Mouse (Mus musculus) liver, postnatal 0 days (tissue): ENCODE results near the gene Sema3f. TPM values are rescaled to one million over a fixed set of nuclear protein-coding genes. Genes with fewer than 3 reads are reported as not detected.

Experiments
- ATAC-seq: fragments of 200-750 bp; cut with Nextera tagmentation; 2 replicates; pipeline ENCODE4 v1.8.0; 2017; ENCODE audit warnings: mild to moderate bottlenecking, moderate library complexity
- DNase-seq: peaks from one replicate; pipeline ENCODE4 v3.0.0-alpha.2; 2016
- H3K27ac ChIP-seq: fragments of 300-500 bp; sonication (generic); 2 replicates; pipeline ENCODE4 v1.5.1; 2014; ENCODE audit warnings: antibody characterized with exemption, moderate library complexity, mild to moderate bottlenecking, low read depth
- H3K27me3 ChIP-seq: fragments of 300-500 bp; sonication (generic); 2 replicates; pipeline ENCODE4 v1.6.1; 2014; ENCODE audit warnings: low read length, control low read depth, mixed read lengths; ENCODE audit not compliant: insufficient read depth
- H3K36me3 ChIP-seq: fragments of 300-500 bp; sonication (generic); replicated peaks from 2 replicates; pipeline ENCODE4 v1.6.1; 2014; ENCODE audit warnings: mild to moderate bottlenecking, control low read depth, low read length, moderate library complexity, mixed read lengths; ENCODE audit not compliant: insufficient read depth
- H3K4me1 ChIP-seq: fragments of 300-500 bp; sonication (generic); 2 replicates; pipeline ENCODE4 v1.6.1; 2014; ENCODE audit warnings: antibody characterized with exemption, mild to moderate bottlenecking, control low read depth; ENCODE audit not compliant: insufficient read depth
- H3K4me2 ChIP-seq: fragments of 300-500 bp; sonication (generic); 2 replicates; pipeline ENCODE4 v1.6.1; 2014; ENCODE audit warnings: low read depth, mild to moderate bottlenecking, low read length, moderate library complexity, mixed read lengths
- H3K4me3 ChIP-seq: fragments of 300-500 bp; sonication (generic); 2 replicates; pipeline ENCODE4 v1.5.1; 2014; ENCODE audit warnings: low read depth, low read length
- H3K9ac ChIP-seq: fragments of 300-500 bp; sonication (generic); replicated peaks from 2 replicates; pipeline ENCODE4 v1.6.1; 2014; ENCODE audit warnings: mild to moderate bottlenecking, moderate library complexity
- H3K9me3 ChIP-seq: fragments of 300-500 bp; sonication (generic); 2 replicates; pipeline ENCODE4 v1.6.1; 2016; ENCODE audit warnings: mild to moderate bottlenecking, control low read depth, low read length, mixed read lengths
- CTCF ChIP-seq: sonication (generic); IDR thresholded peaks from 2 replicates; pipeline ENCODE4 v1.5.1; 2016; ENCODE audit warnings: antibody characterized with exemption, low read depth
- EP300 ChIP-seq: IDR thresholded peaks from 2 replicates; pipeline ENCODE4 v1.6.1; 2016; ENCODE audit warnings: antibody characterized with exemption, low read depth, mild to moderate bottlenecking
- WGBS: fragments of 180-500 bp; shearing (Covaris S2); extraction: QIAGEN DNeasy Blood & Tissue Kit; methylation state at CpG from one replicate; pipeline ENCODE4 v1.1.7; 2014; ENCODE audit not compliant: insufficient replicate concordance; 5-methylcytosine and 5-hydroxymethylcytosine counted together
- polyA plus RNA-seq: library from polyadenylated mRNA; unstranded; fragments of >200 nt; fragmentation: Nextera tagmentation; extraction: Ambion mirVana; gene quantifications from 2 replicates; pipeline ENCODE4 v1.2.1, GENCODE M21; 2015

Sema3f gene
- polyA plus RNA-seq, 1 experiment from 2014 or later = 0.76 TPM

DNA sequence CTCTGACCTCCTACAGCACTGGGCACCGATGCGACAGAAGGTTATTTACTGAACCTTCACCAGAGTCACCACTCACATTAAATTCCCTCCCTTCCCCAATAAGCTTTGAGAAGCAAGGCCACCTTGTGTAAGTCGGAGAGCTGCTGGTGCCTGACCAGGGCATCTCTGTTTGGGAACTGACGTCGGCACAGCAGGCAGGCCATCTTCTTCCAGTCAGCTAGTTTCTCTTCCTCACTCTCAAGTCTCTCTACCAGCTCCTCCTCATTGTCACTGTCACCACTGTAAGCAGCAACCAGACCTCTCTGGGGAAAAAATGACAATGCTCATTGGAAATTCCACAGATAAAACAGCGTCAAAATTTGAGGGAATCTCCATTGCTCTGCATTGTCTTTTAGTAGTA lies 33.8 kb upstream of the Sema3f start:
- H3K9ac ChIP-seq = no peak overlapping the region
- DNase-seq = no peak
- no peaks in the 10 kb centered on the region for H3K4me1 ChIP-seq
- no peak overlapping the region for H3K4me3 ChIP-seq
- peak; percentile 27; the same call in 1 of the 2 replicates for ATAC-seq
- no peaks in the 10 kb centered on the region for H3K9me3 ChIP-seq
- no peak overlapping the region for H3K27ac ChIP-seq
- no peak overlapping the region for H3K4me2 ChIP-seq
- H3K36me3 ChIP-seq = peaks cover 98% of the 10 kb centered on the region
- TF ChIP-seq EP300 (no peak), CTCF (no peak)
- WGBS = 92% methylated on average over 6 of the region's 6 CpGs
- H3K27me3 ChIP-seq = no peaks in the 10 kb centered on the region

DNA sequence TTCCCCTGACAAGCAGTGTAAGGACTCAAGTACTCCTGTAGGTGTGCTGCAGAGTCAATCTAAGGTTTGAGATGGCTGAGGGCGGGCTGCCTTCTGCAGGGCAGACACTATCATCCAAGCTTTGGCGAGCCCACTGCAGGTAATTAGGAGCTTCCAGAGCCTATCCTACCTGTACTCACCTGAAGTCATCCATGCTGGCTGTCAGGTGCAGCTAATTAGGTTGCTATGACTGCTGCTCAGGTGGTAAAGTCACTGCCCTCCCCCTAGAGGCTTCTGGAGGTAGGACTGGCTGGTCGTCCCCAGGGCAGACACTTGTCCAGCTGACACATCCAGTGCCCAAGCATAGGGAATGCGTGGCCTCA lies 28.5 kb upstream of the Sema3f start:
- DNase-seq = peak; percentile 50
- H3K36me3 ChIP-seq = peaks cover 51% of the 10 kb centered on the region

DNA sequence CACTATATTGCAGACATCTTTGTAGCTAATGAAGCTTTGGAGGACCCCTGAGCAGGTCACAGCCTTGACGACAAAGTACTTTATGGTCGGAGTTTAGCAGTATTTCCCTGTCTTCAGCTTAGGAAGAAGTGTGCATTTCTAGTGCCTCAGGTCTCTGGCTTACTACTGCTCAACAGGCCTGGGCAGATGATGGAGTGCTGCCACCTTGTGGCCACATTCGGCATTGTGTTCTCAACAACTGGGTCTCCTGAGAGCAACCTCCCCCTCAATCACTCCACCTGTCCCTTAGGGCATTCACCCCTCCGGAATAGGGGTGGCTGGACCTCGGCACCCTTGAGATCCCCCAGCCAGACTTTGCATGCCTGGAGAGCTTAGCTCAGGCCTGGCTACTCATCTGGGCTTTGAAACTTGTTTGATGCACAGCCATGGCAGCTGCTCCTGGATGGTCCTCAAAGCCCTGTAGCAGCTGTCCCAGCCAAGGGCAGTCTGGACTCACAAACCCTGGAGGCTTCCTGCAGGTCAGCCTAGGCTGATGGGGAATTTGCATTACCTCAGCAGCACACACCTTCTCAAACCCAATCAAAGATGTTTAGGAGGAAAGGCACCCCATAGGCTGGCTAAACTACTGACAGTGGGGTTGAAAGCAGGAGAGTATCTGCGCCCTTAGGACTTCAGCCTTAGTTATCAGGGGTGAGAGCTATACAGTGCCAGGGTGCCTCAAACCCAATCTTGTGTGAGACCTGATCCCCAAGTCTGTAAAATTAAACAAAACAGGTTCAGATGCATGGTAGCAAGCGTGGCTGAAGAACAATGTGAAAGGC lies 28.0 kb upstream of the Sema3f start:
- 22% methylated on average over 7 of the region's 7 CpGs for WGBS
- H3K4me1 ChIP-seq = no peaks in the 10 kb centered on the region
- H3K27me3 ChIP-seq = peaks cover 20% of the 10 kb centered on the region
- H3K4me3 ChIP-seq = no peak overlapping the region
- H3K36me3 ChIP-seq = peaks cover 45% of the 10 kb centered on the region
- peak; percentile 70 for ATAC-seq
- H3K9ac ChIP-seq = no peak overlapping the region
- H3K27ac ChIP-seq = no peak overlapping the region
- TF ChIP-seq CTCF (peak; percentile 97), EP300 (no peak)
- no peak overlapping the region for H3K4me2 ChIP-seq
- peak; percentile 90 for DNase-seq
- no peaks in the 10 kb centered on the region for H3K9me3 ChIP-seq

More for the DNA sequence above, 28.5 kb upstream of the Sema3f start:
- peak; percentile 58 for ATAC-seq
- H3K27ac ChIP-seq = no peak overlapping the region
- H3K9me3 ChIP-seq = no peaks in the 10 kb centered on the region
- H3K9ac ChIP-seq = no peak overlapping the region
- 72% methylated on average over 4 of the region's 4 CpGs for WGBS
- TF ChIP-seq EP300 = no peak
- TF ChIP-seq CTCF = peak; percentile 62
- H3K4me2 ChIP-seq = no peak overlapping the region
- H3K4me1 ChIP-seq = no peaks in the 10 kb centered on the region
- no peak overlapping the region for H3K4me3 ChIP-seq
- peaks cover 20% of the 10 kb centered on the region for H3K27me3 ChIP-seq

DNA sequence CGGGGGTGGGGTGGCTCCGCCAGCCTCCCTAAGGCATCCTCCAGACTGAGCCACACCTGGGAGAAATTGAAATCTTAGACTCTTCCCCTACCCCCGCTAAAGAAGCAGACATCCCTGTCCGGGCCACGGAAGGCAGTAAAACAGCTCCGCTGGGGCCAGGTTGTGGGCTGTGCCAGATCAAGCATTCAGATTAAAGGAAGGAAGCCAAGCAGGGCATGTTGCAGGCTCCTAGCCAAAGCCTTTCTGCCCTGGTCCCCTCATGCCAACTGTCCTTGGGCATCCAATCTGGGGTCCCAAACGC lies 25.9 kb upstream of the Sema3f start:
- no peaks in the 10 kb centered on the region for H3K9me3 ChIP-seq
- H3K27ac ChIP-seq = no peak overlapping the region
- H3K27me3 ChIP-seq = peaks cover 20% of the 10 kb centered on the region
- no peak overlapping the region for H3K4me3 ChIP-seq
- no peak overlapping the region for H3K4me2 ChIP-seq
- ATAC-seq = no peak
- H3K9ac ChIP-seq = no peak overlapping the region
- 2% methylated on average over 7 of the region's 7 CpGs for WGBS
- no peaks in the 10 kb centered on the region for H3K4me1 ChIP-seq
- TF ChIP-seq EP300 = no peak
- TF ChIP-seq CTCF = no peak
- peaks cover 24% of the 10 kb centered on the region for H3K36me3 ChIP-seq
- DNase-seq = no peak

DNA sequence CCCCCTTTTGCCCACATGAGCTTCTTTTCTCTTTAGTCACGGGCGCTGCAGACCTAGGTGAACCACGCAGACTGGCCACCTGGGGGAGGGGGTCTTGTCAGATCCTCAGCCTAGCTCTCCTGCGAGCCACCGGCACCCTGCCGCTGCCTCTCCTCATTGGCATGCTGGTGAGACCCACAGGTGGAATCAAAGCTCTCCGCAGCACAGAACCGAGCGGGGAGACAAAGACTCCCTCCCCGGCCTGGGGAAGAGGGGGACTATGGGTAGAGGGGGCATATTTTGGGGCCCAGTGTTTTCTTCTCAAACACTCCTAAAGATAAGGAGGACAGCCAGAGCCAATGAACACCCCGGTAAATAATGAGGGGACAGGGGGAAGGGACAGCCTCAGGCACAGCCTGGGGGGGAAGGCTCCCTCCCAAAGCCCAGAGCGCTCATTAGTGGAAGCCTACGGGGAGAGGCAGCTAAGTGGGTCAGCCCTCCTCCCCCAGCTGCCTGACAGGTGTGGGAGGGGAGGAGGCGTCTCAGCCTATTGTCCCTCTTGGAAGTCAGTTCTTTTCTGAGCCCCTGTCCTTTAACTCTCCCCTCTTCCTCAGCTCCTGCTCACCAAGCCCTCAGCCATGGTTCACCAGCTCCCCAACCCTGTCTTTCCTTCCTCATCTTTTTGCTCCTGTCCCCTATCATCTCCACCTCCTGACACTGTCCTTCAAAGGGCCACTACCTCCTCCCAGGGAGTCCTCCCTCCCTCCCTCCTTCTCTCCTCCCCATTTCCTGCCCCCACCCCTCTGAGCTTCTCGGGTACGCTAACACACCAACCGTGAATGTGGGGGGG lies 25.3 kb upstream of the Sema3f start:
- no peak overlapping the region for H3K9ac ChIP-seq
- no peak overlapping the region for H3K4me2 ChIP-seq
- no peaks in the 10 kb centered on the region for H3K4me1 ChIP-seq
- H3K27ac ChIP-seq = no peak overlapping the region
- DNase-seq (no peak), ATAC-seq (no peak)
- peaks cover 20% of the 10 kb centered on the region for H3K27me3 ChIP-seq
- no peak overlapping the region for H3K4me3 ChIP-seq
- 16% methylated on average over 17 of the region's 17 CpGs for WGBS
- no peak for TF ChIP-seq EP300
- no peak for TF ChIP-seq CTCF
- peaks cover 18% of the 10 kb centered on the region for H3K36me3 ChIP-seq
- H3K9me3 ChIP-seq = no peaks in the 10 kb centered on the region

- H3K9me3 ChIP-seq = no peaks in the 10 kb centered on the region
- no peak overlapping the region for H3K27ac ChIP-seq
- no peak for DNase-seq
- ATAC-seq = no peak
- no peak overlapping the region for H3K4me3 ChIP-seq
- no peak for TF ChIP-seq CTCF
- TF ChIP-seq EP300 = no peak
- H3K9ac ChIP-seq = no peak overlapping the region
- H3K4me2 ChIP-seq = no peak overlapping the region
- H3K4me1 ChIP-seq = no peaks in the 10 kb centered on the region
- peaks cover 20% of the 10 kb centered on the region for H3K27me3 ChIP-seq
- peaks cover 8% of the 10 kb centered on the region for H3K36me3 ChIP-seq
- 26% methylated on average over 7 of the region's 7 CpGs for WGBS
These were observed 24.3 kb upstream of the Sema3f start for GRCm38 (mm10) chr9:107734567-107734971.
